Mouse (Mus musculus) heart, postnatal 0 days (tissue): ENCODE measurements around the gene Rnls.

ENCODE experiments used
- CTCF ChIP-seq: IDR thresholded peaks from 2 replicates; pipeline ENCODE4 v1.5.1; 2016; ENCODE audit warnings: antibody characterized with exemption, control low read depth, low read depth
- EP300 ChIP-seq: IDR thresholded peaks from 2 replicates; pipeline ENCODE4 v1.6.1; 2016; ENCODE audit warnings: antibody characterized with exemption, low read depth

- TF ChIP-seq CTCF (no peak), EP300 (no peak)
Measured at GRCm38 (mm10) chr19:33299726-33300292, 92.3 kb downstream of the Rnls start.
